Mouse (Mus musculus): ENCODE measurements around the gene Rack1.

Gene Rack1

GRCm38 (mm10) chr11:48852190-48852589, 52.1 kb downstream of the Rack1 start:
- peaks cover 11% of the 10 kb centered on the region; the same call in 1 of the 2 replicates for H3K36me3 ChIP-seq (ENCODE audit: control insufficient read depth, insufficient read depth, low read length, poor library complexity, severe bottlenecking)
- no peak for DNase-seq (ENCODE audit: low read depth, low spot score)
- H3K27me3 ChIP-seq (ENCODE audit: control insufficient read depth, insufficient read depth, low read length, poor library complexity, severe bottlenecking) = no peaks in the 10 kb centered on the region

DNA sequence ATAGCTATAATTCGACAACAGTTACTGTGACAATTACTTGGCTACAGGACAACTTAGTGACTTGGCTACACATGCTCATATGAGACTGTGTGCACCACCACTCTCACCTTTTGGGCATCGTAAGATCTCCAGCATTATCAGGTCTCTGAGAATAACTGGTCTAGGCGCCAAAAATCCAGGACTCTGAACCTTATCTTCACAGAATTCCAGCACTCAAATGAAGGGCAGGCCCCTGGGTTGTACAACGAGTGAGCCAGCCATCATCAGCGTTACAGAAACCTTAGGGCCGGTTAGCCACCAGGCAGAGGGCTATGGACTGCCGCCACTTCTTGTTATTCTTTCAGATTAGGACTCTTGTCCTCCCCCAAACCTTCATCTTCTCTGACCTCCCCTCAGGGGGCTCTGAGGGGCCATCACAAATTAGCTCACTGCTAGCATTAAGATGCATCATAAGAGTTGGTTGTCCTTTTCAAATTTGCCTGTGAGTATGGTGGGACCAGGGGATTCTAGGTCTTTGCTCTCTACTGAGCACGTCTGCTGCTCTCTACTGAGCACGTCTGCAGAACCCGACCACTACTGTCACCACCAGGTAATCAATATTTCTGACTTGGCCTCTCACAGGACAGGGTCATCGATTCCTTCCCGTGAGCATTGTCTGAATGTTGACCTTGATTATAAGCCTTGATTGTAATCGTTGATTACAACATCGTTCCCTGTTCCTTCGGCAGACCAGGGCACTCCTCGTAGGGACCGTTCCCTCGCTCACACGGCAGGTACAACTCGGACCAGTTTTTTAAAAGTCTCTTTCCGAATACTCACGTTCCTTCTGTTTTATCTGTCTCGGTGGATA, 52.7 kb downstream of the Rack1 start:
- Histone ChIP-seq H3K36me3 (ENCODE audit: control insufficient read depth, insufficient read depth, low read length, poor library complexity, severe bottlenecking) (peaks cover 10% of the 10 kb centered on the region; the same call in 1 of the 2 replicates), H3K27me3 (ENCODE audit: control insufficient read depth, insufficient read depth, low read length, poor library complexity, severe bottlenecking) (no peaks in the 10 kb centered on the region)
- no peak for DNase-seq (ENCODE audit: low read depth, low spot score)

GRCm38 (mm10) chr11:48853474-48854180, 53.5 kb downstream of the Rack1 start:
- Histone ChIP-seq H3K27me3 (ENCODE audit: control insufficient read depth, insufficient read depth, low read length, poor library complexity, severe bottlenecking) (no peaks in the 10 kb centered on the region), H3K36me3 (ENCODE audit: control insufficient read depth, insufficient read depth, low read length, poor library complexity, severe bottlenecking) (peaks cover 8% of the 10 kb centered on the region; the same call in 1 of the 2 replicates)
- peak; percentile 93 for DNase-seq (ENCODE audit: low read depth, low spot score)
